Mouse (Mus musculus) urinary bladder, adult 2 months (tissue): Measurements from ENCODE around the gene Man2a1. TPM values are rescaled to one million over a fixed set of nuclear protein-coding genes. Genes with fewer than 3 reads are reported as not detected.

Source experiments
- polyA plus RNA-seq: library from polyadenylated mRNA; depleted of rRNA; stranded (reverse); fragments of >200 nt; gene quantifications from 2 replicates; pipeline ENCODE4 v1.2.3, GENCODE M21; 2012; rRNA removed

Man2a1 gene
- polyA plus RNA-seq, 1 experiment: 25.5 TPM

Other genes starting within 250 kb of the Man2a1 start
- gene 4930583I09Rik, start 235.3 kb downstream of the Man2a1 start, polyA plus RNA-seq: not detected in 2 replicates